13 mouse cellular contexts compared by ENCODE assay signal in the genomic region with DNA sequence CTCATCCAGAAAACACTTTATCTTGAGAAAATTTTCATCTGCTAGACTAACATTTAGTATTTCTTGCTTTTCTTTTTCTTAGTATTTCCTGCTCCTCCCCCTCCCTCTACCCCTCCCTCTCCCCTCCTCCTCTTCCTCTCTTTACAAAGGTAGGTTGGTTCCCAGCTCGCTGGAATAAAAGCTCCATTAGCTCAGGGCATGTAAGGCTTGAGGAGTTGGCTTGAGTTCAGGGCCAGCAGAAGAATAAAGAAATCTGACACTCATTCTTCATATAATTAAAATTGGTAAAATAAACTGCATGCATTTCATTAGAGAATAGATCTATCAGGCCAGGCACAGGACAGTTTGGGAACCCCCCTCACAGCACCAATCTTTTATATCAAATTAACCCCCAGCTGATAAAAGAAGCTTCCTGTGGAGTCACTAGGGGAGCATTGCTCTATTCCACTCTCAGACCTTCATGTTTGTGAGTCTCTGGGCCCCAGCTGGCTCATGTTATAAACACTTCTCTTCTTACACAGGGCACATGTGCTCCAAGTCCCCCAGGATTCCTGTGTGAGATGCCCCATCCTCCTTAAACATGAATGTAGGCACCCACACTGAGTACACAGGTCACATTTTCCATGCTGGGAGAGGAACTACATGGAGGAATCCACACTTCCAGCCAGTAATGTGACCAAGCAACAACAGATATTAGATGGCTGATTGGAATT. TPM values are rescaled to one million over a fixed set of nuclear protein-coding genes. Genes with fewer than 3 reads are reported as not detected.
DNase-seq lines count a peak whose midpoint lies in the region; ATAC-seq and TF ChIP-seq lines count a peak whose summit lies in the region.
"Had no signal": no experiment of that assay in that cellular context is flagged by ENCODE, and none has a peak within 500 bp of the region (broad histone marks: within the 10 kb centered on the region; RNA-seq: fewer than 3 reads in every experiment).

No protein-coding gene starts in this region.

- no peak overlapping the region for H3K4me2 ChIP-seq in kidney, embryonic 16.5 days (replicated peaks; ENCODE audit: low read depth, low read length)
- H3K4me2 ChIP-seq in midbrain, postnatal 0 days (ENCODE audit: low read depth, low read length, poor library complexity, severe bottlenecking) = no peak overlapping the region
- no peak overlapping the region for H3K4me2 ChIP-seq in midbrain, embryonic 11.5 days
- H3K4me2 ChIP-seq in neural tube, embryonic 15.5 days = no peak overlapping the region
- H3K4me2 ChIP-seq: liver, embryonic 11.5 days had no signal

- no peak overlapping the region for H3K4me3 ChIP-seq in kidney, embryonic 16.5 days (ENCODE audit: low read length)
- no peak overlapping the region for H3K4me3 ChIP-seq in kidney, adult 2 months (ENCODE audit: insufficient read depth, low read depth, low read length)
- H3K4me3 ChIP-seq in midbrain, postnatal 0 days (ENCODE audit: low read depth, low read length) = no peak overlapping the region
- H3K4me3 ChIP-seq in midbrain, embryonic 11.5 days (ENCODE audit: low read depth, low read length) = no peak overlapping the region
- no peak overlapping the region for H3K4me3 ChIP-seq in neural tube, embryonic 15.5 days (replicated peaks)
- H3K4me3 ChIP-seq: erythroblast, embryonic 14.5 days; gastrocnemius, adult 2 months; left cerebral cortex, adult 2 months had no signal

- no peaks in the 10 kb centered on the region for H3K27me3 ChIP-seq in kidney, embryonic 16.5 days (ENCODE audit: insufficient read depth, low read length)
- H3K27me3 ChIP-seq in kidney, adult 2 months (replicated peaks; ENCODE audit: control insufficient read depth, insufficient read depth, low read length) = no peaks in the 10 kb centered on the region; the same call in 1 of the 2 replicates
- no peaks in the 10 kb centered on the region for H3K27me3 ChIP-seq in midbrain, postnatal 0 days (ENCODE audit: insufficient read depth, low read length)
- H3K27me3 ChIP-seq in midbrain, embryonic 11.5 days (ENCODE audit: control insufficient read depth, insufficient read depth, low read length) = no peaks in the 10 kb centered on the region
- no peaks in the 10 kb centered on the region for H3K27me3 ChIP-seq in neural tube, embryonic 15.5 days (replicated peaks)

- intact Hi-C loops in left cerebral cortex, postnatal 14 days (cut with DNase I) = no loop called here

- no peaks in the 10 kb centered on the region for H3K9me3 ChIP-seq in kidney, embryonic 16.5 days (ENCODE audit: low read length)
- H3K9me3 ChIP-seq in midbrain, postnatal 0 days (ENCODE audit: low read length) = no peaks in the 10 kb centered on the region
- H3K9me3 ChIP-seq in midbrain, embryonic 11.5 days (ENCODE audit: control insufficient read depth, low read length) = no peaks in the 10 kb centered on the region
- no peaks in the 10 kb centered on the region for H3K9me3 ChIP-seq in neural tube, embryonic 15.5 days (replicated peaks)

- H3K9ac ChIP-seq in kidney, embryonic 16.5 days (replicated peaks; ENCODE audit: low read length) = no peak overlapping the region
- no peak overlapping the region for H3K9ac ChIP-seq in midbrain, postnatal 0 days (replicated peaks; ENCODE audit: low read length, poor library complexity, severe bottlenecking)
- no peak overlapping the region for H3K9ac ChIP-seq in midbrain, embryonic 11.5 days (ENCODE audit: low read length)
- no peak overlapping the region for H3K9ac ChIP-seq in neural tube, embryonic 15.5 days (replicated peaks)

- TF ChIP-seq POLR2A in kidney, adult 2 months (IDR thresholded peaks at IDR 0.05; ENCODE audit: low read depth, low read length) = no peak

- WGBS in kidney, embryonic 16.5 days = 25% methylated on average over 1 of the region's 1 CpGs
- 28% methylated on average over 1 of the region's 1 CpGs for WGBS in kidney, adult 2 months
- WGBS in midbrain, postnatal 0 days = 29% methylated on average over 1 of the region's 1 CpGs
- WGBS in midbrain, embryonic 11.5 days = 23% methylated on average over 1 of the region's 1 CpGs
- 4% methylated on average over 1 of the region's 1 CpGs for WGBS in neural tube, embryonic 15.5 days

- 0 out of 2 replicates have a peak overlapping the region, but pooled peaks have one; percentile 31 for H3K27ac ChIP-seq in kidney, embryonic 16.5 days (ENCODE audit: low read length)
- H3K27ac ChIP-seq in kidney, adult 2 months (ENCODE audit: insufficient read depth, low read depth, low read length) = no peak overlapping the region
- H3K27ac ChIP-seq in midbrain, postnatal 0 days (ENCODE audit: low read depth, low read length) = no peak overlapping the region
- H3K27ac ChIP-seq in midbrain, embryonic 11.5 days (ENCODE audit: low read depth, low read length) = no peak overlapping the region
- H3K27ac ChIP-seq in neural tube, embryonic 15.5 days (replicated peaks) = peak overlapping the region; percentile 15; the same call in 1 of the 2 replicates
- H3K27ac ChIP-seq: gastrocnemius, adult 2 months; left cerebral cortex, adult 2 months had no signal

- no peaks in the 10 kb centered on the region for H3K36me3 ChIP-seq in kidney, embryonic 16.5 days (ENCODE audit: insufficient read depth, low read length)
- H3K36me3 ChIP-seq in kidney, adult 2 months (ENCODE audit: control insufficient read depth, insufficient read depth, low read length) = no peaks in the 10 kb centered on the region
- no peaks in the 10 kb centered on the region for H3K36me3 ChIP-seq in midbrain, postnatal 0 days (ENCODE audit: insufficient read depth, low read length)
- no peaks in the 10 kb centered on the region for H3K36me3 ChIP-seq in midbrain, embryonic 11.5 days (ENCODE audit: control insufficient read depth, insufficient read depth, low read length)
- H3K36me3 ChIP-seq in neural tube, embryonic 15.5 days = no peaks in the 10 kb centered on the region

- DNase-seq in embryo, embryonic 10.5 days (ENCODE audit: low spot score) = peak; percentile 9
- no peak for DNase-seq in embryo, embryonic 11 days
- no peak for DNase-seq in kidney, adult 2 months
- peak; percentile 12 for DNase-seq in midbrain, postnatal 0 days (ENCODE audit: low spot score)
- no peak for DNase-seq in midbrain, embryonic 11.5 days (ENCODE audit: low spot score, missing footprints)
- DNase-seq in left cerebral cortex, postnatal 14 days (ENCODE audit: low spot score in 2 of 2) = no peak
- DNase-seq: thymus, adult 18-20 months had no signal

- peaks cover 3% of the 10 kb centered on the region; the same call in 1 of the 2 replicates for H3K4me1 ChIP-seq in kidney, embryonic 16.5 days (ENCODE audit: insufficient read depth, low read length)
- peaks cover 4% of the 10 kb centered on the region; the same call in 1 of the 2 replicates for H3K4me1 ChIP-seq in kidney, adult 2 months (ENCODE audit: control insufficient read depth, insufficient read depth, low read length)
- no peaks in the 10 kb centered on the region for H3K4me1 ChIP-seq in midbrain, postnatal 0 days (ENCODE audit: insufficient read depth, low read length)
- no peaks in the 10 kb centered on the region for H3K4me1 ChIP-seq in midbrain, embryonic 11.5 days (ENCODE audit: control insufficient read depth, insufficient read depth, low read length)
- peaks cover 17% of the 10 kb centered on the region for H3K4me1 ChIP-seq in neural tube, embryonic 15.5 days

- ATAC-seq in kidney, embryonic 16.5 days (ENCODE audit: low FRiP score, low TSS enrichment) = 0 out of 2 replicates have a peak, but pooled peaks have one; percentile 9
- ATAC-seq in midbrain, postnatal 0 days (ENCODE audit: low FRiP score) = no peak
- ATAC-seq in midbrain, embryonic 11.5 days (ENCODE audit: low FRiP score) = no peak
- no peak for ATAC-seq in neural tube, embryonic 15.5 days (ENCODE audit: low FRiP score)

- TF ChIP-seq CTCF in kidney, adult 2 months (conservative IDR thresholded peaks at IDR 0.05; ENCODE audit: insufficient read depth, insufficient read length, low read depth, low read length) = no peak
- no peak for TF ChIP-seq CTCF in midbrain, postnatal 0 days (IDR thresholded peaks at IDR 0.05)

RNA-seq across cellular contexts. Expression of gene Plxna2, which starts 29.9 kb away (rescaled TPM):
- 6.0 and 6.7 TPM in 2 replicates for polyA plus RNA-seq in kidney, embryonic 16.5 days (2015; fragmentation: Nextera tagmentation; extraction: Ambion mirVana)
- 5.1 and 5.9 TPM in 2 replicates for polyA plus RNA-seq in kidney, adult 2 months (2012; rRNA removed)
- 43.6 and 44.3 TPM in 2 replicates for total RNA-seq in midbrain, postnatal 0 days (2014; rRNA removed)
- 8.3 and 9.9 TPM in 2 replicates for polyA plus RNA-seq in midbrain, postnatal 0 days (2015; fragmentation: Nextera tagmentation; extraction: Ambion mirVana)
- 10.6 and 10.7 TPM in 2 replicates for polyA plus RNA-seq in midbrain, embryonic 11.5 days (2014; fragmentation: Nextera tagmentation; extraction: Ambion mirVana)
- 37.7 and 42.4 TPM in 2 replicates for polyA plus RNA-seq in neural tube, embryonic 15.5 days (2015; fragmentation: Nextera tagmentation; extraction: Ambion mirVana)
- total RNA-seq in left cerebral cortex, postnatal 14 days (2021) = 100 to 1,000 TPM in 1 of 2 experiments, 10 to 100 TPM in 1; 93.9 to 106 TPM

Comparison
In these comparisons a context has a peak if more than half of its experiments do, and no peak if none do; other contexts are left out.
1. DNase-seq: peak in embryo, embryonic 10.5 days (single experiment) and midbrain, postnatal 0 days (single experiment); none in embryo, embryonic 11 days (single experiment), kidney, adult 2 months (single experiment), midbrain, embryonic 11.5 days (single experiment) and left cerebral cortex, postnatal 14 days (0 of 2).
2. H3K27ac ChIP-seq: peak in kidney, embryonic 16.5 days (single experiment) and neural tube, embryonic 15.5 days (single experiment); none in kidney, adult 2 months (single experiment), midbrain, postnatal 0 days (single experiment) and midbrain, embryonic 11.5 days (single experiment).